Mouse (Mus musculus) brain, adult 10 weeks (tissue): ENCODE measurements around the gene Casp6. TPM values are rescaled to one million over a fixed set of nuclear protein-coding genes. Genes with fewer than 3 reads are reported as not detected.

Experiments used
- polyA plus RNA-seq: library from polyadenylated mRNA; stranded (reverse); fragments of 350-450 nt; fragmentation: Illumina TruSeq; extraction: RNeasy Lipid Tissue Mini Kit (QIAGEN cat#74804); gene quantifications from one replicate; pipeline ENCODE4 v1.2.3, GENCODE M21; 2015; ENCODE audit warnings: low read depth, low replicate concordance

Casp6 gene
- polyA plus RNA-seq = 6.4 TPM

GRCm38 (mm10) chr3:129901271-129901809 lies at the start of gene Casp6:
Gene Casp6, plus strand, starts transcription at chr3:129901425.

GRCm38 (mm10) chr3:129878405-129879021 lies 22.7 kb upstream of the Casp6 start, which contains the start of gene Pla2g12a:
Gene Pla2g12a, plus strand, starts transcription at chr3:129878606.

Other genes starting within 250 kb of the Casp6 start
- gene Egf, start 146.1 kb upstream of the Casp6 start, polyA plus RNA-seq = 1.5 TPM
- not detected for gene Lrit3, start 97.4 kb upstream of the Casp6 start, polyA plus RNA-seq
- gene Rrh, start 78.8 kb upstream of the Casp6 start, polyA plus RNA-seq = 0.71 TPM
- gene Gar1, start 70.0 kb upstream of the Casp6 start, polyA plus RNA-seq = 40.2 TPM
- gene Cfi, start 65.5 kb upstream of the Casp6 start, polyA plus RNA-seq = not detected
- gene Pla2g12a, start 22.8 kb upstream of the Casp6 start, polyA plus RNA-seq = 23.9 TPM
- 3.2 TPM for gene Mcub, start 68.8 kb downstream of the Casp6 start, polyA plus RNA-seq
- gene Sec24b, start 160.1 kb downstream of the Casp6 start, polyA plus RNA-seq = 42.7 TPM
- 24.0 TPM for gene Col25a1, start 230.1 kb downstream of the Casp6 start, polyA plus RNA-seq